Mouse (Mus musculus): Measurements from ENCODE around the gene Znhit3. TPM values are rescaled to one million over a fixed set of nuclear protein-coding genes. Genes with fewer than 3 reads are reported as not detected.

The Znhit3 gene
- polyA plus RNA-seq, 1 experiment from 2014 or later, result 47.5 TPM

DNA sequence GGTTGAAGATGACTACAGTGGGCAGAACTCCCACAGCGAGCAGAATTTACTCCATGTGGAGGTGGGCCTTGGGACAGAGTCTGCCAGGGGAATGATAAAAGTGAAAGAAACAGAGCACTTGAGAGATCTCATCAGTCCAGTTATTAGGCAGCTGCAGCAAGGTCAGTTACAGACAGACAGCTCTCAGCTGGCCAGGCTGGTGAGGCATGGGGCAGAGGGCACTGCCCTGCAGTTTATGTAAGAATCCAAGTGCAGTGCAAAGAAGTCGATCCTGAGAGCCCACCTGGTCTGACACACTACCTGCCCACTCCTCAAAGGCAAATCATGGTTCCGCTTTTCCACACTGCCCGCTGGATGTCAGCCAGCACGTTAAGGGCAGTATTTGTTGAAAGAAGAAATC lies 29.9 kb downstream of the Znhit3 start:
- WGBS, result 81% methylated on average over 5 of the region's 5 CpGs
- Histone ChIP-seq H3K9ac (ENCODE audit: low read depth, low read length) (no peak overlapping the region), H3K9me3 (replicated peaks; ENCODE audit: low read length) (no peaks in the 10 kb centered on the region), H3K4me1 (replicated peaks; ENCODE audit: insufficient read depth, low read length) (no peaks in the 10 kb centered on the region; the same call in 1 of the 2 replicates), H3K27me3 (ENCODE audit: insufficient read depth, low read length) (no peaks in the 10 kb centered on the region), H3K27ac (peak overlapping the region; percentile 15; the same call in 1 of the 2 replicates), H3K36me3 (ENCODE audit: insufficient read depth, low read length) (peaks cover 8% of the 10 kb centered on the region; the same call in 1 of the 2 replicates), H3K4me3 (replicated peaks; ENCODE audit: low read depth, low read length) (no peak overlapping the region), H3K4me2 (ENCODE audit: low read length) (no peak overlapping the region)
- no peak for ATAC-seq (replicated peaks; ENCODE audit: low FRiP score, low read depth)
- TF ChIP-seq CTCF (IDR thresholded peaks at IDR 0.05; ENCODE audit: low read depth), result no peak
- DNase-seq (ENCODE audit: low spot score), result no peak

DNA sequence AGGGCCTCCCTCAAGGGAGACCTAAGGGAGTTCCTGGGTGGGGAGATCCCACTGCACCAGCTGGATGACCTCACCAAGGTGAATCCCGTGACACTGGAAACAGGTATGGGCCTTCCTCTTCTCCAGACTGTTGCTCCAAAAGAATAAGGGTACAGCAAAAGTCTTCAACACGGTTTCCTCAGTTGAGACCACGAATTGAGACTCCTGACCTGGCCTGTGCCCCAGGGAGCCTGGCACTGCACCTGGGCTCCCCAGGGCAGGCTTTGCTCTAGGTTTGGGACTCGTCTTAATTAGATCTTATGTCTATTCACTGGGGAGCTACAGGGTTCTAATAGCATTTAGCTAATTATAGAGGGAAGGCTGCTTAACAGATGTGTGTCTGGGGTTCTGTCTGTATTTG lies 30.9 kb downstream of the Znhit3 start:
- Histone ChIP-seq H3K27ac (peak overlapping the region; percentile 9), H3K27me3 (ENCODE audit: insufficient read depth, low read length) (no peaks in the 10 kb centered on the region), H3K36me3 (ENCODE audit: insufficient read depth, low read length) (peaks cover 8% of the 10 kb centered on the region; the same call in 1 of the 2 replicates), H3K9ac (ENCODE audit: low read depth, low read length) (no peak overlapping the region), H3K4me1 (replicated peaks; ENCODE audit: insufficient read depth, low read length) (no peaks in the 10 kb centered on the region; the same call in 1 of the 2 replicates), H3K4me2 (ENCODE audit: low read length) (no peak overlapping the region), H3K9me3 (replicated peaks; ENCODE audit: low read length) (no peaks in the 10 kb centered on the region), H3K4me3 (replicated peaks; ENCODE audit: low read depth, low read length) (no peak overlapping the region)
- TF ChIP-seq CTCF (IDR thresholded peaks at IDR 0.05; ENCODE audit: low read depth), result no peak
- WGBS, result 91% methylated on average over 4 of the region's 4 CpGs
- ATAC-seq (replicated peaks; ENCODE audit: low FRiP score, low read depth) (no peak), DNase-seq (ENCODE audit: low spot score) (no peak)

DNA sequence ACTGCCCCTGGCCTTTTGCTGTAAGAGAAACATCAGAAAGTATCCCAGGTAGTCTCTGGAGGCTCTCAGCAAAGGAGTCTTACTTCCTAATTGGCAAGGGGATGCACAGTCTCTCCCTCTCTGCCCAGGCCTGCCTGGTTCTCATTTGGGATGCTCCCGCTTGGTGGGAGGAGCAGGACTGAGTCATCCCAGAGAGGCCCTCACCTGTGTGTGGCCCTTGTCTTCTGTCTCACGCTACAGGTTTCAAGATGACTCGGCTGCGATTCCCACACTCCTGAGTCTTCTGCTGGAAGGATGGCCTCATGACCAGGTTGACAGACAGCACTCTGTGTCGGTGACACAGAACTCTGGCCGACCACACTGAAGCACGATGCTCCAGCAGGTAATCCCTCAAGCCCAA lies 33.8 kb downstream of the Znhit3 start:
- Histone ChIP-seq H3K9ac (ENCODE audit: low read depth, low read length) (no peak overlapping the region), H3K36me3 (ENCODE audit: insufficient read depth, low read length) (peaks cover 8% of the 10 kb centered on the region; the same call in 1 of the 2 replicates), H3K27me3 (ENCODE audit: insufficient read depth, low read length) (no peaks in the 10 kb centered on the region), H3K9me3 (replicated peaks; ENCODE audit: low read length) (no peaks in the 10 kb centered on the region), H3K4me1 (replicated peaks; ENCODE audit: insufficient read depth, low read length) (peaks cover 5% of the 10 kb centered on the region; the same call in 1 of the 2 replicates), H3K27ac (no peak overlapping the region), H3K4me3 (replicated peaks; ENCODE audit: low read depth, low read length) (no peak overlapping the region), H3K4me2 (ENCODE audit: low read length) (no peak overlapping the region)
- WGBS, result 93% methylated on average over 7 of the region's 7 CpGs
- TF ChIP-seq CTCF (IDR thresholded peaks at IDR 0.05; ENCODE audit: low read depth), result no peak
- DNase-seq (ENCODE audit: low spot score) (no peak), ATAC-seq (replicated peaks; ENCODE audit: low FRiP score, low read depth) (no peak)

DNA sequence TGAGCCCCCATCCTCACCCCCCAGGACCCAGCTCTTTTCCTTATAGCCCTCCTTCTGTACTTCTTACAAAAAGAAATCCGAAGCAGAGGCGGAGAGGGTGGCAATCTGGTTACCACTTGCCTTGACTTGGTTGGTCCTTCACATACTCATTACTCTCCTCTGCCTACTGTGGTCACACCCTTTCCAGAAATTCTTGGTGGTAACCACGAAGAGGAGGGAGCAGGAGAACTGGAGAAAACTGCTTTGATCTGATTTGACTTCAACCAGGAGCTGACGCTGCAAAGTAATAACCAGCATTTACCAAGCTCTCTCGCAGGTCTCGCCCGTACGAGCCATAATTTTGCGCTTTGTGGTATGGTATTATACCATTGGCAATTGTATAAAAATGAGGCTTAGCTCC lies 35.2 kb downstream of the Znhit3 start:
- peak; percentile 30 for DNase-seq (ENCODE audit: low spot score)
- 43% methylated on average over 9 of the region's 9 CpGs for WGBS
- no peak for TF ChIP-seq CTCF (IDR thresholded peaks at IDR 0.05; ENCODE audit: low read depth)

DNA sequence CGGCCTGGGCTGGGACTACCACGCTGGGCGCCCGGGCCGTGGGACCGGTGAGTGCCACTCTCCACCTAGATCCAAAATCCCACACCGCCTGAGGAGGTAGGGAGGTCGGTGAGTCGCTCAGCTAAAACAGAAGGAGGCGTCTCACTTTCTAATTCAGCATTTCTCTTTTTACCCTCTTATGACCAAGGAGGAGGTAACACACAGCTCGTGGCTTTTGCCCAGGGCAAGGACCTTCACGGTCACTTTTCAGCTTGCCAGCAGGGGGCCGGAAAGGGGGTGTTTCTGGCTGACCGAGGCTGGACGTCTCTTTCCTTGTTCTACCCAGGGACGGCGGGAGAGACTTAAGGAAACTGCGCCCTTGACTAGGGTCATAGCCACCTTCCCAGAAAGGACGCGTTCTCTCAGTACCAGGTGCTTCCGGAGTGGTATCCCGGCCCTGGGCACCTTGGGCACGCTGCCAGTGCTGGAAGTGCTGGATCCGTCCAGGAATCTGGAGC lies 35.7 kb downstream of the Znhit3 start:
- H3K9me3 ChIP-seq (replicated peaks; ENCODE audit: low read length), result no peaks in the 10 kb centered on the region
- DNase-seq (ENCODE audit: low spot score) (peak; percentile 79), ATAC-seq (replicated peaks; ENCODE audit: low FRiP score, low read depth) (peak; percentile 71)
- WGBS, result under 1% methylated on average over 24 of the region's 24 CpGs
- peaks cover 5% of the 10 kb centered on the region; the same call in 1 of the 2 replicates for H3K4me1 ChIP-seq (replicated peaks; ENCODE audit: insufficient read depth, low read length)
- peak overlapping the region; percentile 87 for H3K4me3 ChIP-seq (replicated peaks; ENCODE audit: low read depth, low read length)
- H3K36me3 ChIP-seq (ENCODE audit: insufficient read depth, low read length), result peaks cover 3% of the 10 kb centered on the region; the same call in 1 of the 2 replicates
- peak overlapping the region; percentile 94 for H3K27ac ChIP-seq
- no peaks in the 10 kb centered on the region for H3K27me3 ChIP-seq (ENCODE audit: insufficient read depth, low read length)
- peak; percentile 58 for TF ChIP-seq CTCF (IDR thresholded peaks at IDR 0.05; ENCODE audit: low read depth)
- peak overlapping the region; percentile 93 for H3K4me2 ChIP-seq (ENCODE audit: low read length)
- peak overlapping the region; percentile 84 for H3K9ac ChIP-seq (ENCODE audit: low read depth, low read length)

More for the DNA sequence above, 35.2 kb downstream of the Znhit3 start:
- Histone ChIP-seq H3K36me3 (ENCODE audit: insufficient read depth, low read length) (peaks cover 4% of the 10 kb centered on the region; the same call in 1 of the 2 replicates), H3K4me3 (replicated peaks; ENCODE audit: low read depth, low read length) (peak overlapping the region; percentile 87), H3K4me1 (replicated peaks; ENCODE audit: insufficient read depth, low read length) (peaks cover 5% of the 10 kb centered on the region; the same call in 1 of the 2 replicates), H3K9me3 (replicated peaks; ENCODE audit: low read length) (no peaks in the 10 kb centered on the region), H3K4me2 (ENCODE audit: low read length) (peak overlapping the region; percentile 93), H3K27me3 (ENCODE audit: insufficient read depth, low read length) (no peaks in the 10 kb centered on the region), H3K27ac (peak overlapping the region; percentile 94), H3K9ac (ENCODE audit: low read depth, low read length) (peak overlapping the region; percentile 84)
- 0 out of 2 replicates have a peak, but pooled peaks have one; percentile 11 for ATAC-seq (replicated peaks; ENCODE audit: low FRiP score, low read depth)

DNA sequence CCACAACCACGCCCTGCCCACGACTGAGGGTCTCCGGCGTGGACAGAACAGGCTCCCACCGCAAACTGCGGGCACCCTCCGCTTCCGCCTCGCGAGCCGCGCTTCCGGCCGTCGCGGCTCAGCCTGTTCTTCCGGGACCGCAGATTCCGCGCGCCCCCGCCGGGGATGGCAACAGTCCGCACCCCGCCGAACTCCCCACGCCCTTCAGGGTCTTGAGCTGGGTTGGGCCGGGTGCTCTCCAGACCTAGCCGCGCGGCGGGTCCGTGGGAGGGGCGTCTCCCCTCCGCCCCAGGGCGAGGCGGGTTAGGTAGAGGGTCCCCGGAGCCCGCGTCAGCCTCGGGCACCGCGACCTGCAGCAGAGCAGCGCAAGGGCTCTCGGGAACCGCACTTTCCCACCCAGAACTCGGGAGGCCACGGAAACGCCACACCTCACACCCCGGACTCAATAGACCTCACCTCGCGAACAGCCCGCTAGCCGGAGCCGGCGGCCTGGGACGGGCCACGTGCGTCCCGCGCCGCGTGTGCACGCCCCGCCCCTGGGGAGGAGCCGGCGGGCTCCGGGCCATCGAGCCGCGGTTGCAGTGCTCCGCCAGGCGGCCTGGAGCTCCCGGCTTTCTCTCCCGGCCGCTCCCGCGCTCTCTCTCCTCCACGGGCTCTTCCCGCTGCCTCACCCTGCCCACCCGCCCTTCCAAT lies 36.2 kb downstream of the Znhit3 start, which contains the start of the genes Myo19 and Pigw:
Gene Myo19, plus strand, starts transcription at position 377 of the 693 bp plus-strand sequence.
Gene Pigw, minus strand, starts transcription at position 514 of the 693 bp plus-strand sequence.
- peak within 1 kb of the TSS; percentile 94 for H3K27ac ChIP-seq

More for the DNA sequence above, 36.2 kb downstream of the Znhit3 start, which contains the start of the genes Myo19 and Pigw:
- WGBS, result under 1% methylated on average over 80 of the region's 81 CpGs
- Histone ChIP-seq H3K36me3 (ENCODE audit: insufficient read depth, low read length) (peaks cover 3% of the 10 kb centered on the region; the same call in 1 of the 2 replicates), H3K9ac (ENCODE audit: low read depth, low read length) (peak within 1 kb of the TSS; percentile 84), H3K4me3 (replicated peaks; ENCODE audit: low read depth, low read length) (peak within 1 kb of the TSS; percentile 87), H3K4me2 (ENCODE audit: low read length) (peak within 1 kb of the TSS; percentile 93), H3K4me1 (replicated peaks; ENCODE audit: insufficient read depth, low read length) (peaks cover 5% of the 10 kb centered on the region; the same call in 1 of the 2 replicates), H3K27me3 (ENCODE audit: insufficient read depth, low read length) (no peaks in the 10 kb centered on the region), H3K9me3 (replicated peaks; ENCODE audit: low read length) (no peaks in the 10 kb centered on the region)
- ATAC-seq (replicated peaks; ENCODE audit: low FRiP score, low read depth) (peak; percentile 93), DNase-seq (ENCODE audit: low spot score) (peak; percentile 85)
- TF ChIP-seq CTCF (IDR thresholded peaks at IDR 0.05; ENCODE audit: low read depth), result no peak
